Mouse (Mus musculus) cerebellum, postnatal 14 days (tissue): ENCODE data around the gene Caps2.
A peak's percentile ranks its signal among the peaks of the same experiment; 100 is the strongest.
"Not testable (repeated sequence)": the region's sequence is repeated elsewhere in the genome, so short reads cannot be mapped to it uniquely, and the experiment has no call there.

Source experiments
- DNase-seq, 2 experiments: peaks; one replicate each; pipeline ENCODE4 v3.0.0; 2021; ENCODE audit warnings: mixed read lengths in 2 of 2

Caps2 gene

DNA sequence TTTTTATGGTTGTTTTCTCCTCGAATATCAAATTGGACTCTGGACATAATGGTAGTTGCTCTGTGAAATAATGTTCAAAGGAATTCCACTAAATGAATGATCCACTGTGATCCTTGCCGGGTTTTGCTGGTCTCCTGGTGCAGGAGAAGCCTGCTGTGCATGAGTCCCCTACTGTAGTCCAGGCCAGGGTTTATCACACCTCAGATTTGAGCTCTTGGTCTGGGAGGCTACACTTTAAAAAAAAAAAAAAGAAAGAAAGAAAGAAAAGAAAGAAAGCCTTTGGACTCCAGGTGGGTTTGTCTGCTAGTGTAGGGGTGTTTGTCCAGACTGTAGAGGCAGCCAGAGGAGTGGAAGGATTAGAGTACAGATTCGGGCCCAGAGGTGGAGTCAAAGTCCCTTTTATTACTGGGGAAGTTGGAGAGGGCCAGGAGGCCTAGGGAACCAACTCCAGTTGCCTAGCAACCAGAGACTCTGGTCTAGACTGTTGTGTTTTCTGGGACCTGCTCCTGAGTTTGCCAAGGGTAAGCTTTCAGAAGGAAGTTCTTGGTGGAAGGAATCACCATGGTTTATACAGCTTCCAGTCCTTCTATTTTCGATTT, at the start of gene Caps2:
Caps2 (plus strand) TSS at position 454 of the 599 bp plus-strand sequence.
- peak; percentile 2 to 14 for DNase-seq

DNA sequence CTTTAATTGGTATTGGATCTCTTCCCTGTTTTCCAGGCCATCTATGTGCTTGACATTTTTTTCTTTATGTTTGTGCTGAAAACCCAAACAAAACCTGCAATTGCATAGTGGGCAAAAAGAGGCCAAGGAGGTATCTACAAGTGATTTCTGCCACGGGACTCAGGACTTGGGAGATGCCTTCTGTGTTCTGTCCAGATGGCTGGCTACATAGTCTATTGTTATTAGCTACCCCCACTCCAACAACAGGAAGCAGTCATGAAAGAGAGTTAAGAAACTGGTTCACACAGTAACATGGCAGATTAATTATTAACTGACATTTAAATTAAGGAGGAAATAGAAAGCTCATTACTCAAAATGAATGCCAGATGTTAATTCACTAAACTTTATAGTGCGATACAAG, 38.3 kb upstream of the Caps2 start:
- DNase-seq: not testable (repeated sequence)

DNA sequence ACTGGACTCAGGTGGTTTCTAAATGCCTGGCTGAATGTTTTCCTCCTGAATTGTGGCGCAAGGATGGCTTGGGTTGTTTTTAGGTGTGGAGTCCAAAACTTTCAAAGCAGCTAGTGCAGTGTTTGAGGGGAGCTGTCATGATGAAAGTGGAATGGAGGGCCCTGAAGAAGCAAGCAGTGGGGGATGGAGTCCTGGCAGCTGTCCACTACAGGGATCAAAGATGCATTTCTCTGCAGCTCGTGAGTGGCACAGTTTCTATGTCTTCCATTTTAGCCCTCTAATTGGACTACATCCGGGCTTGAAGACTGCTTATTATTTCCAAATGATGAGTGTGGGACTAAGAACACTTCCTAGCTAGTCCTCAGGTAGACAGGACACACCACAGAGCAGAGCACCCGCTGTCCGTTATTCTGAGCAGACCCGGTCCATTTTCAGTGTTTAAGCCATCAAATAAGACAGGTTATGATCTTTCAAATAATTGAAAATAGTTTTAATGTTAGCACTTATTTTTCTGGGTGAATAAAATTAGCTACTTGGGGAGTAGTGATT, 35.7 kb upstream of the Caps2 start:
- peak in 1 of 2 experiments; percentile 2 for DNase-seq

DNA sequence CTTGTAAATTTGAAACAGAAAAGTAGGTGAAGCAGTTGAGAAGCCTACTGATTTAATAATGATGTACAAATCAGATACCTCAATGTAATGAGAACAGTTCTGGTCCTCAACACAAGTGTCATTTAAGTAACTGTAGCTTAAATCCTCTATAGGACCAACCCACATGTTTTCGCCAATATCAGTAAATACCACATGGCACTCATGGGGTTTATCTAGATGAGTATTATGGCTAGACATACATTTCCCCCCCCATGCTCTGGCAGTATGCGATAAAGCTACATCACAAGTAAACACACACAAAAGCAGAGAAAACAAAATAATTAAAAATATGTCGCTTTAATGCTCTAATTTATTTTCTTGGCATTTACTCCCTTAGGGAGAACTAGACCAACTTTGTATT, 31.2 kb upstream of the Caps2 start:
- no peak for DNase-seq

DNA sequence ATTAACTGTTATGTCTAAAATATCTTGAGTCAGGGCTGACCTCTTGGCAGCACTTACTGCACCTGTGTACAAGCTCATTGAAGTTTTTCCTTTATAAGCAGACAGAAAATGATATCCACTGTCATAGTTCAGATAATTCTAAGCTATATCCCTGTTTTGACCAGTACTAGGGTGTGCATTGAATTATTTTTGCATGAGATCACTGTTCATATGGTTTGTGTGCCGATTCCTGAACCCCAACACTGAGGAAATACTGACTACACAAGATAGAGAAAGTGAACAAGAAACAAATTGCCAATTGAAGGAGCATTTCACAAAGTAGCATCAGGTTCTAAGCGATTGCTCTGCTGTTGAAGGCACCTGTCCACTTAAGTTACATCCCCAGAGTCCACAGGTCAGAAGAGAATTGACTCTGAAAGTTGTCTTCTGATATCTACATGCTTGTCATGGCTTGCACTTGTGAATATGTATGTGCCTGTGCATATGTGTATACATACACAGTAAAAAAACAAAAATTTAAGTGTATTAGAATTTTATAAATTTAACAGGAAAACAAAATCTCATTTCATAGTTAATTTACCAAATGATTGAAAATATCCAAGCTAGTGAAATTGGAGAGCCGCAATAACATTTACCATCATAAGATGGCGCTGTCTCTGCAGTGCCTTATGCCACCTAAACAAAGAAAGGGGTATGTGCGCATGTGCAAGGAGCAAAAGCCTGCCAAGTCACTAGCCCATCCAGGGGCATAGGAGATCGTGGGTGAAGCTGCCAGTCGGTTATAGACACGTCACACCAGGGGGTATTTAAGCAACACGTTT, 25.2 kb upstream of the Caps2 start:
- peak; percentile 58 to 65 for DNase-seq

DNA sequence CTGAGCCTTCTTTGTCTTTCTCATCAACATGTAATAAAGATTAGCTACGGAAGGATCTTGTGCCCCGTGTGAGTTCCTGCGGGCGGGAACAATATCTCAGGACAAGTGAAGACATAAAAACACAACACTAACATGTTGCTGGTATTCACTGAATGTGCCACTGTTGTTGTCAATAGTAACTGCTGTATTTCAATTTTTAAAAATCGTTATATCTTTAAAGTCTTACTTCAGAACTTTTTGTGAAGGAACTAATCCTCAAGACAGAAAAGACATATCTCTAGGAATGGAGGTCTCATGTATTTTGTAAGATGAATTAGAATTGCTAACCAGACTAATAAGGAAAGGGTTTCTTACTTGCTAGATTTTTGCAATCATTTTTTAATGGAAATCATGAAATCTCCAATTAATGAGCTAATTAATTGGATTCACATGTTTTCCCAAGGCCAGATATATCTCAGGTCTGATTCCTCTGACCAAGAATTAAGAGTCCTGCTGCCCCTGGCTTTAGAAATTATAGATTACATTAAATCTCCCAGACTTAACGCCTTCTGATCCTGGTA, 24.5 kb upstream of the Caps2 start:
- no peak for DNase-seq

- DNase-seq: no peak
Observed at GRCm38 (mm10) chr10:112139834-112140233, 23.6 kb upstream of the Caps2 start.

DNA sequence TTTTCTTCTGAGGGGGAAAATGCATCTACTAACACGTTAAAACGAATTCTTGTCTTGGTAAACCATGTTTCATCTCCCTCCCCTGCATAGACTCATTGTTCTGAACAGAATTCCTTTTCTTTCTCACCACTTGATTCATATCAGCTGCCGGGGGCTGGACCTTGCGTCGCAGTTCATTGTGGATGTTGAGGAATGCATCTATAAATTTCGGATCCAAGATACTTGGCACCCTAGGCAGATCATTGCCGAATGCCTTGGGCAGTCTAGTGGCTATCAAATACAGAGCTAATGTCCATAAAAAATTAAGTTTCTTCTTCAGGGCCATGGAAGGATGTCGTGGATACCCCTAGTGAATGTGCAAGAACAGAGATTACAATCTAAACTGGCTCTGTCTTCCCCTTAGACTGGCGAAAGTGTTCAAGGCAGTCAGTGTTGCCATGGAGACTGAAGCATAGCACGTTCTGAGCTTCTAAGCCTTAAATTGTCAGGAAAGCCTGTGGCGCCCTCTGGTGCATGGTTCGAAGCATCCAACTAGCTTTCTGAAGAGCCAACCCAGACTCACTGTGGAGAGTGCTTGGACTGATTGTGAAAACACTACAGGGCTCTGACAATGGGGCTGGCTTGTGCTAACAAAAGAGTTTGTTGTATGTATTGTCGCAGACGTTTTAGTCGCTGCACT, 3.4 kb upstream of the Caps2 start, which contains the start of gene Glipr1l3:
Glipr1l3 (minus strand) TSS at position 446 of the 679 bp plus-strand sequence.
- DNase-seq: peak; percentile 91 to 92

- not testable (repeated sequence) for DNase-seq
Observed at GRCm38 (mm10) chr10:112177027-112177426, 13.6 kb downstream of the Caps2 start.

GRCm38 (mm10) chr10:112193919-112194318, 30.5 kb downstream of the Caps2 start:
- not testable (repeated sequence) for DNase-seq

DNA sequence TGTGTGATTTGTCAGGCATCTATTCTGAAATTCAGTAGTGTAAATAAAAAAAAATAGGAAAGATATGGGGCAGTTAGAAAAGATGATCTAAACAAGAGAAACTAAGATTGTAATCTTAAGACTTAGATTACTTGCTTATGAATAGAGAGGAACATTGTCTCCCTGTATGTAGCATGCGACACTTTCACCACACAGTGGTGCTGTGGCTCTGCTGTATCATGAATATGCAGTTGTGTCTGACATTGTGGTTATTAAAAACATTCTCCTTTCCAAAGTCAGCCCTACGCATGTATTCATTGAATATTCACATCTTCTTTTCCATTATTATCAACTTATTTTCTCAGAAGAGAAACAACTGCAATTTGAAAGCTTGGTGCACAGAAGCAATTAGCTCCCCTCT, 40.0 kb downstream of the Caps2 start:
- DNase-seq: peak; percentile 38 to 47

GRCm38 (mm10) chr10:112227073-112227472, 63.7 kb downstream of the Caps2 start:
- no peak for DNase-seq

DNA sequence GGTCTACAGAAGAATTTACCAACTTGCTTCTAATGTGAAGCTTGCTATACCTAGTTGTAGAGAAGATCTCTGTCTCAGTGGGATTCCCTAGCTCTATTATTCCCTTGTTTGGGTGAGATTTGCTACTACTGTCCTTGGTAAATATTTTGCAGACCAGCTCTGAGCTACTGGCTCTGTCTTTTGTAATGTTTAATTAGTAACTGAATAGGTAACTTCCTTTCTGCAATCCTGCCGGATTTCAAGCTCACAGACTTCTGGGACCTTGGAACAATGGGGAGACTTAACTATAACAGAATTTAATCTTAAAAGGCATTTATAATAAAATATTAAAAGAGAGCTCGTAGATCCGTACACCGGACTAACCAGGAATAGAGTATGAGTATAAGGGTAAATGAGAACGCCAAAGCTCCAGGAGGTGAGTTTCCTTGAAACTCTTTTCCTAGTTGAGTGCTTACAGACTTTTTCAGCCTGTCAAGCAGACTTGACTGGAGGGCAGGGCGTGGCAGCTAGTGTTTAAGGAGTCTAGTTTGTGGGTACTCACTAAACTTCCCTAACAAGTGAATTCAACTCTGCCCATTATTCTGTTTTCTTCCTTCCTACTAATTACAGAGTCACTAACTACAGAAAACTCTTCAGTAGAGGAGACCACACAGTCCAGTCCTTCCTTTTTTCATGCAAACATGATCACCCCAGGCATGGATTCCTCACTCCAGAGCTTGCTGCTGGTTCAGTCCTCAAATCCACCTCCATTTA, 65.8 kb downstream of the Caps2 start:
- DNase-seq: not testable (repeated sequence)

- DNase-seq: not testable (repeated sequence)
Observed at GRCm38 (mm10) chr10:112232733-112233132, 69.3 kb downstream of the Caps2 start.

GRCm38 (mm10) chr10:112235396-112235940, 72.0 kb downstream of the Caps2 start:
- DNase-seq: peak in 1 of 2 experiments; percentile 3

DNA sequence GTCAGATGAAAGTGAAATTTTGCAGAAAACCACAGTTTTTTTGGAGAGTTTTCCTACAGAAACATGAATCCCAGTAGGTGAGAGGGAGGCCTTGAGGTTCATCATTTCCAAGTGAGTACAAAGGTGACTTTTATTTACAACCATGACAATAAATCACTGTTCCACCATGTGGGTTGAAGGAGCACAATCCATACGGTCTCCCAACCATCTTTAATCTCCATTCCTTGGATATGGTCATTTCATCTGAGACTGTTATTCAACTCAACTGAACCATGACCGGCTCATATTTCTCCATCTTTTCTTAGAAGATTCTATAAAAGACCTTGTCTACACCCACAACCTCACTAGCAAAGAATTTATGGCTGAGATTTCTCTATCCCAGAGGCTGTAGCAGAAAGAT, 84.9 kb downstream of the Caps2 start:
- no peak for DNase-seq

DNA sequence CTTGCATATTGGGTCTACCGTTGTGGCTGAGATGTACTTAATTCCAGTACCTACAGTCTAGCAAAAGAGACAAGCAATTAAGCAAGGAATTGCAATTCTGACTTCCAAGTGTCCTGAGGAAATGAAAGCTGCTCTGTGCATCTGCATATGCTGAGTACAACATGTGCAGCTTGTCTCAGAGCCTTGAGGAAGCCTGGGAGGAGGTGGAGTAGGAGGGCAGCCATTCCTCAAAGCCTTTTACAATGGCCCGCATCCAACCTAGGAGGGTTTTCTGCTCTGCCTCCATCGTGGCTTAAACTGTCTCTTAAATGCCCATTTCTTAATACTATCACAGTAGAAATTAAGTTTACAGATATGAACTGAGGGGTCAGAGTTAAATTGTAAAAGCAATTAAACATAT, 100.0 kb downstream of the Caps2 start:
- DNase-seq: no peak
